Mouse (Mus musculus): ENCODE measurements around the gene Zfp655. TPM values are rescaled to one million over a fixed set of nuclear protein-coding genes. Genes with fewer than 3 reads are reported as not detected.
A peak's percentile ranks its signal among the peaks of the same experiment; 100 is the strongest.
"Not testable (repeated sequence)": the region's sequence is repeated elsewhere in the genome, so short reads cannot be mapped to it uniquely, and the experiment has no call there.

Gene Zfp655
- polyA plus RNA-seq, 1 experiment: not detected

DNA sequence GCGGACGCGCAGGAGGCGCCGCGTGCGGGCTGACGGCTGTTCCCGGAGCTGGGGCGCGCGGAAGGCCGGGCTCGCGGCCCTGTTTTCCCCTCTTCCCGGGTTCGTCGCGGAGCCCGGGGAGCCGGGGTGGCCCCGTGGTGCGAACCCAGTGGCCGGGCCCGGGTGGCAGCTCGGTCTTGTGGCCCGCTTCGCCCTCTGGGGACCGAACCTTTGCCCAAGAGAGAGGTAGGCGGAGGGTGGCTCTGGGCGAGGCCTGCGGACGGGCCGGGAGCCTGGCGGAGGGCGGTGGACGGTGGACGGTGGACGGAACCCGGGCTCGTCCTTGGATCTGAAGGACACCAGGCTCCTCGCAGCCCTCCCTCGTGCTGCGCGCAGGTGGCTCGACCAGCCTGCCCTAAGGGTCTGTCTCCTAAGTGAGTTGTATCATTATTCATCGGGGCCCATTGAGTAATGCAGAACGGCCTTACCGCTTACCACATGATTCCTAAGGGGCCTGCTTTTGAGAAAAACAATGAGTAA, 437 bp downstream of the Zfp655 start:
- WGBS: 1% methylated on average over 48 of the region's 49 CpGs
- TF ChIP-seq POLR2A (IDR thresholded peaks at IDR 0.05; ENCODE audit: insufficient read depth, low read depth, low read length) (no peak), CTCF (IDR thresholded peaks at IDR 0.05; ENCODE audit: insufficient read depth, low read depth, low read length) (no peak)
- peak overlapping the region; percentile 56 for H3K27ac ChIP-seq (ENCODE audit: insufficient read depth, low read depth, low read length)
- peaks cover 7% of the 10 kb centered on the region; the same call in 1 of the 2 replicates for H3K4me1 ChIP-seq (ENCODE audit: control insufficient read depth, insufficient read depth, low read length)
- H3K4me3 ChIP-seq (ENCODE audit: insufficient read depth, low read depth, low read length): peak overlapping the region; percentile 64

DNA sequence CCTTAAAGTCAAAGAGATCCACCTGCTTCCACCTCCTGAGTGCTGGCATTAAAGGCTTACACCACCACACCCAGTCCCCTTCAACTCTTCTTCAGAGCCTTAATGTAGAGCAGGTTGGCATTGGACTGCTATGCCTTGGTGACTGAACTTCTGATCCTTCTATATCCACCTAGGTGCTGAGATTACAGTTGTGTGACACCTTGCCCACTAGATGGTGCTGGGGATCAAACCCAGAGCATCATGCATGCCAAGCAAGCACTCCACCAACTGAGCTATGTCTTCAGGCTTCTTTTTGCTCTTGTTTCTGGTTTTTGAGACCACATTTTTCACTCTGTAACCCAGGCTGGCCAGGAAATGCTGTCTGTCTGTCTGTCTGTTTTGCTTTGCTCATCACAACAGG, 3.1 kb downstream of the Zfp655 start:
- no peak for TF ChIP-seq CTCF (IDR thresholded peaks at IDR 0.05; ENCODE audit: insufficient read depth, low read depth, low read length)
- no peak for TF ChIP-seq POLR2A (IDR thresholded peaks at IDR 0.05; ENCODE audit: insufficient read depth, low read depth, low read length)
- Histone ChIP-seq H3K4me1 (ENCODE audit: control insufficient read depth, insufficient read depth, low read length) (peaks cover 8% of the 10 kb centered on the region; the same call in 1 of the 2 replicates), H3K4me3 (ENCODE audit: insufficient read depth, low read depth, low read length) (no peak overlapping the region), H3K27ac (ENCODE audit: insufficient read depth, low read depth, low read length) (no peak overlapping the region)

DNA sequence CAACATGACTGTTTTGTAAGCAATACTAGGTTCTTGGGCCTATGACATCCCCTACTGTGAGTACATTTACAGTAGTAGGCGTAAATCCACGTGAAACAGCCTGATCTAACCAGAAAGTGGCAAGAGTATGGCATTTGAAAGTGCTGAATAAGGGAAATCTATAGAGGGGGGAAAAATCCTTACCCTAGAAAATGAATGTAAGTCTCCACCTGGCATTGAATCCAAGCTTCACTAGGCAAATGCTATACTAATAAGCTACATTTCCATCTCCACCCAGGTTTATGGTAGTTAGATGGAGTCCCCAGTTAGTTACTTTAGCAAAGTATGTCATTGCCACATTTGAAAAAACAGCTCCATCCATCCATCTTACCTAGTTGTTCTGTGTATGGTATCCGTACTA, 18.0 kb downstream of the Zfp655 start:
- TF ChIP-seq POLR2A (IDR thresholded peaks at IDR 0.05; ENCODE audit: insufficient read depth, low read depth, low read length) (no peak), CTCF (IDR thresholded peaks at IDR 0.05; ENCODE audit: insufficient read depth, low read depth, low read length) (no peak)
- H3K27ac ChIP-seq (ENCODE audit: insufficient read depth, low read depth, low read length): no peak overlapping the region
- H3K4me1 ChIP-seq (ENCODE audit: control insufficient read depth, insufficient read depth, low read length): no peaks in the 10 kb centered on the region
- no peak overlapping the region for H3K4me3 ChIP-seq (ENCODE audit: insufficient read depth, low read depth, low read length)
- whole genome bisulfite sequencing: 97% methylated on average over 3 of the region's 3 CpGs

DNA sequence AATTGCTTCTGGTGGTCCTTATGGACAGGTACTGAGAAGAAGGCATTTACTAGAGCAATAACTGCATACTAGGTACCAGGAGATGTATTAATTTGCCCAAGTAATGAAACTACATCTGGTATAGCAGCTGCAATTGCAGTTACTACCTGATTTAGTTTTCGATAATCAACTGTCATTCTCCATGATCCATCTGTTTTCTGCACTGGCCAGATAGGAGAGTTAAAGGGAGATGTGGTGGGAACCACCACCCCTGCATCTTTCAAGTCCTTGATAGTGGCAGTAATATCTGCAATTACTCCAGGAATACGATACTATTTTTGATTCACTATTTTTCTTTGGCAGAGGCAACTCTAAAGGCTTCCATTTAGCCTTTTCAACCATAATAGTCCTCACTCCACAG, 42.1 kb downstream of the Zfp655 start:
- H3K4me3 ChIP-seq (ENCODE audit: insufficient read depth, low read depth, low read length); H3K4me1 ChIP-seq (ENCODE audit: control insufficient read depth, insufficient read depth, low read length); H3K27ac ChIP-seq (ENCODE audit: insufficient read depth, low read depth, low read length): not testable (repeated sequence)
- 85% methylated on average over 2 of the region's 2 CpGs for WGBS

DNA sequence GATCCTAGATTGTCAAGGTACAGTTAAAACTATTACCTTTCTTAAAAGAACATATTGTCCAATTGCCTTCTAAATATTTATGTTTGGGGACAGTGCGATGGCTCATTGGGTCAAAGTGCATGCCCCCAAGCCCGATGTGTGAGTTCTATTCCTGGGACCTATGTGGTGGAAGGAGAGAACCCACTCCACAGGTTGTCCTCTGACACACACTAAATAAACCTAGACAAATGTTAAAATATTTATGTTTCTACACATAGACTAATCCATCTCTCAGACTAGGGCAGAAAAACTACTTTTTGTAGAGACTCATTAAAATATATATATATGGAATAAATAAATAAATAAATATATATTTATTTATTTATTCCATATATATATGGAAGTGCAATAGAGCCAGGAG, 48.4 kb downstream of the Zfp655 start:
- WGBS: 94% methylated on average over 2 of the region's 2 CpGs
- Histone ChIP-seq H3K4me1 (ENCODE audit: control insufficient read depth, insufficient read depth, low read length) (no peaks in the 10 kb centered on the region), H3K27ac (ENCODE audit: insufficient read depth, low read depth, low read length) (no peak overlapping the region), H3K4me3 (ENCODE audit: insufficient read depth, low read depth, low read length) (no peak overlapping the region)
- TF ChIP-seq POLR2A (IDR thresholded peaks at IDR 0.05; ENCODE audit: insufficient read depth, low read depth, low read length): no peak
- no peak for TF ChIP-seq CTCF (IDR thresholded peaks at IDR 0.05; ENCODE audit: insufficient read depth, low read depth, low read length)

DNA sequence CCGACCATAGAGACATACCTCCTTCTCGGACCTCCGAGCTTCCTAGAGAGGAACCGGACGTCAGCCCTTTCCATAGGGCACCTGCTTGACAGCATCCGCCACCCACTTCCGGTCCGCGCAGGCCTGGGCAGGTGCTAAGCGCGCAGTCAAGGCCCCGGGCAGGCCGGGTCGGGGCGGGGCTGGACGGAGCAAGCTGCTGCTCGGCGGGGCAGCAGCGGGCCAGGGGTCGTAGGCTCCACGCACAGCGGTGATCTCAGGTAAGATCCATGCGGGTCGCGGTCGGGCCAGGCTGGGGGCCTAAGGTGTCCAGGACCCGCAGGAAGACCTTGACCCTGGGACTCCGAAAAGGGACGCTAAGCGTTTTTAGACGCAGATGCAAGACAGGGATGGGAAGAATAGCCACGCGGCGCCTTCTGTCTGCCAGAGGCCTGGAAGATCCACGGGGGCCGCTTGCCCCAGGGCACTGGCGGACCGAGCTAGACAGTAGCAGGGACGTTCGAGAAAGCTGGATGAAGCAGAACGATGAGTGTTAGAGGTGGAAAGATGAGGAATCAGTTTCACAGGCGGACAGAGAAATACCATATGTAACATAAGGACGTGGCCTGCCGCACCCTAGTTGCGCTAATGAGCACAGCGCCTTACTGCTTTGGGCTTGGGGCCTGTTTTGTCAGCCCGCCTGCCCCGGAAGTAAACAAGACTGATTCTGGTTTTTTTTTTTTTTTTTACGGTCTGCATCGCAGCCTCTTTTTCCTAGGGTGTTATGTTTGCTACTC, 49.0 kb downstream of the Zfp655 start, which contains the start of gene Zscan25:
TSS of gene Zscan25 (plus strand) at position 130 of the 773 bp plus-strand sequence.
- TF ChIP-seq CTCF (IDR thresholded peaks at IDR 0.05; ENCODE audit: insufficient read depth, low read depth, low read length) (no peak), POLR2A (IDR thresholded peaks at IDR 0.05; ENCODE audit: insufficient read depth, low read depth, low read length) (peak; percentile 47)
- peak within 1 kb of the TSS; percentile 25 for H3K27ac ChIP-seq (ENCODE audit: insufficient read depth, low read depth, low read length)
- WGBS: under 1% methylated on average over 50 of the region's 50 CpGs
- peak within 1 kb of the TSS; percentile 81 for H3K4me3 ChIP-seq (ENCODE audit: insufficient read depth, low read depth, low read length)
- no peaks in the 10 kb centered on the region for H3K4me1 ChIP-seq (ENCODE audit: control insufficient read depth, insufficient read depth, low read length)

DNA sequence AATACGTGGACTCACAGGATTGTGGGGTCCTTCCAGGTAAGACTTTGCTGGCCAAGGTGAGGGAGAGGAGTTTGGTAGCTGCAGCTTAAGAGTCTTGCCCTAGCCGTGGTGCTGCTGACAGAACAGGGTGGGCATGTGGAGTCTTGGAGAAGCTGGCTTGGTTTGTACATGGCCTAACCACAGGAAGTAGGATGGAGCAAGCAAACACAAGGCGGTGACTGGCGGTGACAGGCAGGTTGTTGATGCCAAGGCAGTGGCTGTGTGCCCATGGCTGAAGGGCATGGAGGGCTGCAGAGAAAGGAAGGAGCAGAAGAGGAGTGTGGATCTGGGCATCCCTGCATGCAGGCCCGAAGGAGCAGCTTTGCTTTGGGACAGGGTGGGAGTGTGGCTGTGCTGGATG, 56.9 kb downstream of the Zfp655 start:
- no peak overlapping the region for H3K4me3 ChIP-seq (ENCODE audit: insufficient read depth, low read depth, low read length)
- no peak overlapping the region for H3K27ac ChIP-seq (ENCODE audit: insufficient read depth, low read depth, low read length)
- no peak for TF ChIP-seq CTCF (IDR thresholded peaks at IDR 0.05; ENCODE audit: insufficient read depth, low read depth, low read length)
- TF ChIP-seq POLR2A (IDR thresholded peaks at IDR 0.05; ENCODE audit: insufficient read depth, low read depth, low read length): no peak
- 76% methylated on average over 5 of the region's 5 CpGs for WGBS
- no peaks in the 10 kb centered on the region for H3K4me1 ChIP-seq (ENCODE audit: control insufficient read depth, insufficient read depth, low read length)

DNA sequence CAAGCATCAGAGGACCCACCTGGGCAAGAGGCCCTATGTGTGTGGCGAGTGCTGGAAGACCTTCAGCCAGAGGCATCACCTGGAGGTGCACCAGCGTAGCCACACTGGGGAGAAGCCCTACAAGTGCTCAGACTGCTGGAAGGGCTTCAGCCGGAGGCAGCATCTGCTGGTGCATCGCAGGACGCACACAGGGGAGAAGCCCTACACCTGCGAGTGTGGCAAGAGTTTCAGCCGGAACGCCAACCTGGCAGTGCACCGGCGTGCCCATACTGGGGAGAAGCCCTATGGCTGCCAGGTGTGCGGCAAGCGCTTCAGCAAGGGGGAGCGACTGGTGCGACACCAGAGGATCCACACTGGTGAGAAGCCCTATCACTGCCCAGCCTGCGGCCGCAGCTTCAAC, 59.2 kb downstream of the Zfp655 start:
- 98% methylated on average over 16 of the region's 16 CpGs for WGBS
- Histone ChIP-seq H3K27ac (ENCODE audit: insufficient read depth, low read depth, low read length) (no peak overlapping the region), H3K4me3 (ENCODE audit: insufficient read depth, low read depth, low read length) (no peak overlapping the region), H3K4me1 (ENCODE audit: control insufficient read depth, insufficient read depth, low read length) (no peaks in the 10 kb centered on the region)
- TF ChIP-seq CTCF (IDR thresholded peaks at IDR 0.05; ENCODE audit: insufficient read depth, low read depth, low read length): no peak
- no peak for TF ChIP-seq POLR2A (IDR thresholded peaks at IDR 0.05; ENCODE audit: insufficient read depth, low read depth, low read length)

DNA sequence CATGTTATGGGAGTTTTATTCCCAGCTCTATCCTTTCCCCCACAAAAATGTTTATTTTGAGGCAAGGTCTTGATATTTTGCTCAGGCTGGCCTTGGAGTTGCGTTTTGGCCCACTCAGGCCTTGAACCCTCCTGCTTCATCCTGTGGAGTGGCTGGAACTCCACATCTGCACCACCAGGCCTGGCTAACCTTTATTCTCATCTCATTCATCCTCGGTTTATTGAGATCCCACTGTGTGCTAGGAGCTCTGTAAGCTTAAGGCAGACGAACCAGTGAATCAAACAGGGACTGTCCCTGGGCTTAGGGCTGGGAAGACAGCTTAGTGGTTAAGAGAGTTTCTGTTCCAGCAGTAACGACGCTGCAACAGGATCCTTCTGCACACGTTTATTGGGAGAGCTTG, 60.9 kb downstream of the Zfp655 start:
- no peak overlapping the region for H3K27ac ChIP-seq (ENCODE audit: insufficient read depth, low read depth, low read length)
- H3K4me1 ChIP-seq (ENCODE audit: control insufficient read depth, insufficient read depth, low read length): no peaks in the 10 kb centered on the region
- 96% methylated on average over 6 of the region's 6 CpGs for WGBS
- no peak overlapping the region for H3K4me3 ChIP-seq (ENCODE audit: insufficient read depth, low read depth, low read length)
- TF ChIP-seq POLR2A (IDR thresholded peaks at IDR 0.05; ENCODE audit: insufficient read depth, low read depth, low read length) (no peak), CTCF (IDR thresholded peaks at IDR 0.05; ENCODE audit: insufficient read depth, low read depth, low read length) (no peak)

Other genes starting within 250 kb of the Zfp655 start
- gene Gm4871, start 199.0 kb upstream of the Zfp655 start, polyA plus RNA-seq (2012; ENCODE audit: insufficient read depth, insufficient read length, low replicate concordance, missing spikeins): not detected in 2 replicates
- gene 1700018F24Rik, start 188.7 kb upstream of the Zfp655 start, polyA plus RNA-seq (2012; ENCODE audit: insufficient read depth, insufficient read length, low replicate concordance, missing spikeins): not detected in 2 replicates
- not detected in 2 replicates for gene Arpc1a, start 147.9 kb upstream of the Zfp655 start, polyA plus RNA-seq (2012; ENCODE audit: insufficient read depth, insufficient read length, low replicate concordance, missing spikeins)
- not detected in 2 replicates for gene Kpna7, start 147.7 kb upstream of the Zfp655 start, polyA plus RNA-seq (2012; ENCODE audit: insufficient read depth, insufficient read length, low replicate concordance, missing spikeins)
- gene Arpc1b, start 117.5 kb upstream of the Zfp655 start, polyA plus RNA-seq (2012; ENCODE audit: insufficient read depth, insufficient read length, low replicate concordance, missing spikeins): not detected in 2 replicates
- gene Pdap1, start 91.5 kb upstream of the Zfp655 start, polyA plus RNA-seq (2012; ENCODE audit: insufficient read depth, insufficient read length, low replicate concordance, missing spikeins): not detected in 2 replicates
- gene Bud31, start 91.4 kb upstream of the Zfp655 start, polyA plus RNA-seq (2012; ENCODE audit: insufficient read depth, insufficient read length, low replicate concordance, missing spikeins): not detected in 2 replicates
- gene Ptcd1, start 64.6 kb upstream of the Zfp655 start, polyA plus RNA-seq (2012; ENCODE audit: insufficient read depth, insufficient read length, low replicate concordance, missing spikeins): not detected in 2 replicates
- not detected in 2 replicates for gene Cpsf4, start 64.5 kb upstream of the Zfp655 start, polyA plus RNA-seq (2012; ENCODE audit: insufficient read depth, insufficient read length, low replicate concordance, missing spikeins)
- not detected in 2 replicates for gene Atp5j2, start 39.7 kb upstream of the Zfp655 start, polyA plus RNA-seq (2012; ENCODE audit: insufficient read depth, insufficient read length, low replicate concordance, missing spikeins)
- not detected in 2 replicates for gene Zkscan14, start 29.8 kb upstream of the Zfp655 start, polyA plus RNA-seq (2012; ENCODE audit: insufficient read depth, insufficient read length, low replicate concordance, missing spikeins)
- not detected in 2 replicates for gene Zkscan5, start 27.2 kb upstream of the Zfp655 start, polyA plus RNA-seq (2012; ENCODE audit: insufficient read depth, insufficient read length, low replicate concordance, missing spikeins)
- not detected in 2 replicates for gene Zscan25, start 48.8 kb downstream of the Zfp655 start, polyA plus RNA-seq (2012; ENCODE audit: insufficient read depth, insufficient read length, low replicate concordance, missing spikeins)
- not detected in 2 replicates for gene Cyp3a57, start 113.6 kb downstream of the Zfp655 start, polyA plus RNA-seq (2012; ENCODE audit: insufficient read depth, insufficient read length, low replicate concordance, missing spikeins)
- not detected in 2 replicates for gene Cyp3a16, start 238.0 kb downstream of the Zfp655 start, polyA plus RNA-seq (2012; ENCODE audit: insufficient read depth, insufficient read length, low replicate concordance, missing spikeins)

Data from olfactory bulb, adult 2 months (tissue).